Mouse (Mus musculus): ENCODE results near the gene Gm5128.
"Not testable (repeated sequence)": the region's sequence is repeated elsewhere in the genome, so short reads cannot be mapped to it uniquely, and the experiment has no call there.

DNA sequence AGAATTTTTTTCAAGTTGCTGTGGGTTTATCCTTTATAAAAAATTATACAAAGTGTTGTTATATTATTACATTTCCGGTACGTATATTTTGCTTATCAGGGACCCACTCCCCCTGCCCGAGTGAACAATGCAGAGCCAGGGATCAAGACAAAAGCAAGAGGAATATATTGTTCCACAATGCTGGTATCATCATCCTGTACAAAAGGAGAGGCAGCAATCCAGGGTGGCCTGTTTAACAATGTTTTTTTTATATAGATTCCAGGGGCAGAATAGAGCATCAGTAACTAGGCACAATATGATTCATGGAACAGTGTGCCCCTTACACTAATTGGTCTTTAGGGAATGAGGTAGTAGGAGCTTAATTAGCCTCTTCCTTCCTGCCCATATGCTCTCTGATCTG lies 30.5 kb downstream of the Gm5128 start:
- TF ChIP-seq POLR2A (IDR thresholded peaks at IDR 0.05; ENCODE audit: control insufficient read depth, low read depth, low read length); CTCF (IDR thresholded peaks at IDR 0.05; ENCODE audit: control insufficient read depth, insufficient read depth, insufficient replicate concordance, low read depth, low read length): not testable (repeated sequence)
